25 mouse cellular contexts compared by ENCODE assay signal in the genomic region with DNA sequence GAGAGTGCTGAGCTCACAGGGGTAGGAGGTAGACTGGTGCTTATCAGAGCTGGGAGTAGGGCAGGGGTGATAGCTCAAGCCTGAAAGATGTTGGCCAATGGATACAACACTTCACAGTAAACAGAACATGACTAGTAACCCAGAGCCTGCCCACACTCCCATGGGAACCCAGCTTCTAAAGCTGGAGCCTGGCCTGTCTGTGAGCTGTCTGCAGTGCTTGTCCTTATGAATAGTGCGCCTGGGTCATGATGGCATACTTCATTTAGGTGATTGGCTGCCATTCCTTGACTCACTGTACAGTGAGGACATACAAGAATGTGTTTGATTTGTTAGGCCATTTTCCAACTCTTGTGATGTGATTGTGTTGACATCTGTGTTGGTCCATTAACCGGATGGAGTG.
DNase-seq lines count a peak whose midpoint lies in the region; ATAC-seq and TF ChIP-seq lines count a peak whose summit lies in the region.
"Had no signal": no experiment of that assay in that cellular context is flagged by ENCODE, and none has a peak within 500 bp of the region (broad histone marks: within the 10 kb centered on the region; RNA-seq: fewer than 3 reads in every experiment).

No protein-coding gene starts in this region.

- WGBS in heart, embryonic 10.5 days, result 66% methylated on average over 2 of the region's 2 CpGs
- WGBS in liver, postnatal 0 days (ENCODE audit: insufficient replicate concordance), result 80% methylated on average over 2 of the region's 2 CpGs

- H3K4me1 ChIP-seq in heart, embryonic 10.5 days, result peaks cover 16% of the 10 kb centered on the region
- H3K4me1 ChIP-seq in liver, postnatal 0 days (ENCODE audit: insufficient read depth), result no peaks in the 10 kb centered on the region
- H3K4me1 ChIP-seq: embryonic facial prominence, embryonic 10.5 days; embryonic facial prominence, embryonic 12.5 days; forebrain, embryonic 10.5 days had no signal

- H3K27ac ChIP-seq in heart, embryonic 10.5 days, result no peak overlapping the region
- no peak overlapping the region for H3K27ac ChIP-seq in liver, postnatal 0 days (ENCODE audit: low read depth)
- H3K27ac ChIP-seq: embryonic facial prominence, embryonic 10.5 days; embryonic facial prominence, embryonic 12.5 days; forebrain, embryonic 10.5 days; forebrain, embryonic 12.5 days had no signal

- no peak overlapping the region for H3K9ac ChIP-seq in liver, postnatal 0 days (replicated peaks)
- H3K9ac ChIP-seq: embryonic facial prominence, embryonic 12.5 days; forebrain, embryonic 12.5 days had no signal

- peak; percentile 71 for DNase-seq in heart, embryonic 10.5 days (ENCODE audit: low spot score)
- no peak for DNase-seq in heart, postnatal 25 days (ENCODE audit: low spot score)
- DNase-seq in 3T3-L1 (ENCODE audit: low read depth, low spot score) (peak; percentile 64), MN1 (ENCODE audit: low spot score) (peak; percentile 30), adipocyte (ENCODE audit: low spot score) (peak; percentile 88)
- no peak for DNase-seq in liver, postnatal 0 days
- DNase-seq in left cerebral cortex, postnatal 10 days (ENCODE audit: extremely low spot score in 1 of 2, low spot score in 2 of 2), result no peak
- no peak for DNase-seq in adrenal gland, postnatal 4 days (ENCODE audit: low spot score in 2 of 2)
- DNase-seq: adrenal gland, adult 2 months; adrenal gland, postnatal 10 days; adrenal gland, postnatal 25 days; cerebellum, adult 11-12 months; cerebellum, adult 2 months; cerebellum, adult 9-10 months; cerebellum, postnatal 10 days; cerebellum, postnatal 25 days had no signal

- TF ChIP-seq CTCF in liver, postnatal 0 days (IDR thresholded peaks at IDR 0.05; ENCODE audit: low read depth), result no peak

- no peak for ATAC-seq in liver, postnatal 0 days
- ATAC-seq: activated CD4-positive, CD25-positive, alpha-beta regulatory T cell, adult 4 months; forebrain, embryonic 14.5 days; forebrain, embryonic 16.5 days; Patski had no signal

- no peak overlapping the region for H3K4me3 ChIP-seq in heart, embryonic 10.5 days
- no peak overlapping the region for H3K4me3 ChIP-seq in liver, postnatal 0 days (ENCODE audit: low read depth, low read length)
- H3K4me3 ChIP-seq: embryonic facial prominence, embryonic 10.5 days; embryonic facial prominence, embryonic 12.5 days; forebrain, embryonic 10.5 days; forebrain, embryonic 12.5 days had no signal

- no peaks in the 10 kb centered on the region for H3K27me3 ChIP-seq in heart, embryonic 10.5 days (ENCODE audit: insufficient read depth, poor library complexity, severe bottlenecking)
- no peaks in the 10 kb centered on the region for H3K27me3 ChIP-seq in liver, postnatal 0 days (ENCODE audit: insufficient read depth, low read length)
- H3K27me3 ChIP-seq: embryonic facial prominence, embryonic 12.5 days; forebrain, embryonic 12.5 days; Patski had no signal

- H3K36me3 ChIP-seq in heart, embryonic 10.5 days, result no peaks in the 10 kb centered on the region
- H3K36me3 ChIP-seq in liver, postnatal 0 days (replicated peaks; ENCODE audit: insufficient read depth, low read length), result no peaks in the 10 kb centered on the region
- H3K36me3 ChIP-seq: embryonic facial prominence, embryonic 10.5 days; embryonic facial prominence, embryonic 12.5 days; forebrain, embryonic 10.5 days; forebrain, embryonic 12.5 days; G1E had no signal

- no peak for TF ChIP-seq EP300 in liver, postnatal 0 days (IDR thresholded peaks at IDR 0.05; ENCODE audit: low read depth)

- H3K9me3 ChIP-seq in heart, embryonic 10.5 days, result no peaks in the 10 kb centered on the region
- H3K9me3 ChIP-seq in liver, postnatal 0 days (ENCODE audit: low read length), result no peaks in the 10 kb centered on the region
- H3K9me3 ChIP-seq: embryonic facial prominence, embryonic 10.5 days; embryonic facial prominence, embryonic 12.5 days; forebrain, embryonic 10.5 days; forebrain, embryonic 12.5 days; G1E had no signal

- intact Hi-C loops in heart, postnatal 25 days (cut with DNase I), result no loop called here
- intact Hi-C loops in left cerebral cortex, postnatal 10 days (cut with DNase I), result no loop called here

- no peak overlapping the region for H3K4me2 ChIP-seq in liver, postnatal 0 days (ENCODE audit: low read depth, low read length)
- H3K4me2 ChIP-seq: embryonic facial prominence, embryonic 12.5 days; forebrain, embryonic 12.5 days had no signal

Comparison
In these comparisons a context has a peak if more than half of its experiments do, and no peak if none do; other contexts are left out.
1. DNase-seq: peak in heart, embryonic 10.5 days (single experiment), 3T3-L1 (single experiment), MN1 (single experiment) and adipocyte (single experiment); none in heart, postnatal 25 days (single experiment), liver, postnatal 0 days (single experiment), left cerebral cortex, postnatal 10 days (0 of 2) and adrenal gland, postnatal 4 days (0 of 2).